Mouse (Mus musculus) left cerebral cortex, postnatal 10 days (tissue): ENCODE results near the gene Sult2a2. TPM values are rescaled to one million over a fixed set of nuclear protein-coding genes. Genes with fewer than 3 reads are reported as not detected.
"Not testable (repeated sequence)": the region's sequence is repeated elsewhere in the genome, so short reads cannot be mapped to it uniquely, and the experiment has no call there.

Experiments used
- DNase-seq, 2 experiments: peaks; one replicate each; pipeline ENCODE4 v3.0.0; 2021 to 2022; ENCODE audit warnings: low spot score in 2 of 2, mixed read lengths in 1 of 2; ENCODE audit errors: extremely low spot score in 1 of 2
- intact Hi-C: fragments of 180-260 bp; cut with DNase I; formaldehyde crosslinking; loops from one replicate; pipeline ENCODE4 v1.15.1; 2025
- total RNA-seq, 2 experiments: library from RNA; stranded (reverse); gene quantifications; 2 replicates each; pipeline ENCODE4 v1.2.3; 2021

The Sult2a2 gene
- total RNA-seq: not detected

DNA sequence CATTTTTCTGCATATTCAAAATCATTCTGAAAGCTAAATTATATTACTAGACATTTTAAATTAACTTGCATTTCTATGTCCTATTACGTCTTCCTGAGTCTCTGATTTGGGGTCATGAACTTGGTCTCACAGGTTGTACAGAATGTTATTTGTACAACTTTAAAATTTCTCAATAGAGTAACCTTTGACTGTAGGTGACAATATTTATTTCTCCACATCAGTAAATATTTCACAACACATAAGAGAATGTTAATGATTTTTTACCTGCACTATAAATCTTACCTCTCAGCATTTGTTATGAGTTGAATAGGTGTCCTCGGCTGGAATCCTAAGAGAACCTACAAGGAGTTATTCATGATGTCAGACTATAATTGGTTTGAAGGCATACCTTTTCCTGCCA is at the start of gene Sult2a2:
TSS of gene Sult2a2 (plus strand) at position 301 of the 400 bp plus-strand sequence.
- intact Hi-C loops, DNase-seq: not testable (repeated sequence)

- no peak for DNase-seq
- intact Hi-C loops: no loop called here
Measured at GRCm38 (mm10) chr7:13813913-13814312, 80.6 kb downstream of the Sult2a2 start.

Other genes starting within 250 kb of the Sult2a2 start
- gene Bsph2, start 162.4 kb upstream of the Sult2a2 start, total RNA-seq: not detected
- not detected for gene Sult2a5, start 109.5 kb upstream of the Sult2a2 start, total RNA-seq
- not detected for gene Sult2a1, start 103.9 kb downstream of the Sult2a2 start, total RNA-seq